ENCODE assay signal across 9 mouse cellular contexts in genomic region chr4:131486821-131487220, GRCm38 (mm10).
DNase-seq lines count a peak whose midpoint lies in the region; ATAC-seq and TF ChIP-seq lines count a peak whose summit lies in the region.
"Had no signal": no experiment of that assay in that cellular context is flagged by ENCODE, and none has a peak within 500 bp of the region (broad histone marks: within the 10 kb centered on the region; RNA-seq: fewer than 3 reads in every experiment).

No protein-coding gene starts in this region.

- H3K4me2 ChIP-seq in intestine, embryonic 16.5 days (ENCODE audit: low read depth, low read length), result no peak overlapping the region
- H3K4me2 ChIP-seq in midbrain, embryonic 15.5 days, result no peak overlapping the region
- H3K4me2 ChIP-seq: limb, embryonic 13.5 days had no signal

- TF ChIP-seq POLR2A in spleen, adult 2 months (IDR thresholded peaks at IDR 0.05; ENCODE audit: low read depth, low read length), result no peak

- H3K4me1 ChIP-seq in intestine, embryonic 16.5 days (ENCODE audit: control insufficient read depth, insufficient read depth, low read length), result peaks cover 11% of the 10 kb centered on the region
- peaks cover 50% of the 10 kb centered on the region for H3K4me1 ChIP-seq in midbrain, embryonic 15.5 days
- H3K4me1 ChIP-seq in spleen, adult 2 months (ENCODE audit: control insufficient read depth, insufficient read depth, insufficient read length), result no peaks in the 10 kb centered on the region

- TF ChIP-seq CTCF in gastrocnemius, adult 2 months (IDR thresholded peaks at IDR 0.05), result peak; percentile 98
- TF ChIP-seq CTCF in spleen, adult 2 months (IDR thresholded peaks at IDR 0.05; ENCODE audit: extremely low read depth, insufficient read depth, insufficient read length, insufficient replicate concordance), result peak; percentile 75; the same call in 1 of the 2 replicates

- no peaks in the 10 kb centered on the region for H3K27me3 ChIP-seq in intestine, embryonic 16.5 days (replicated peaks; ENCODE audit: control insufficient read depth, insufficient read depth, low read length)
- H3K27me3 ChIP-seq in midbrain, embryonic 15.5 days (replicated peaks), result no peaks in the 10 kb centered on the region
- H3K27me3 ChIP-seq in spleen, adult 2 months (ENCODE audit: control insufficient read depth, insufficient read depth, low read length), result no peaks in the 10 kb centered on the region

- H3K9me3 ChIP-seq in intestine, embryonic 16.5 days (ENCODE audit: control insufficient read depth, low read length), result no peaks in the 10 kb centered on the region
- no peaks in the 10 kb centered on the region for H3K9me3 ChIP-seq in midbrain, embryonic 15.5 days
- H3K9me3 ChIP-seq: limb, embryonic 13.5 days had no signal

- H3K4me3 ChIP-seq in gastrocnemius, adult 2 months, result no peak overlapping the region
- no peak overlapping the region for H3K4me3 ChIP-seq in intestine, embryonic 16.5 days (ENCODE audit: low read length)
- H3K4me3 ChIP-seq in midbrain, embryonic 15.5 days, result no peak overlapping the region
- no peak overlapping the region for H3K4me3 ChIP-seq in spleen, adult 2 months (ENCODE audit: extremely low read depth, insufficient read depth, insufficient read length)
- H3K4me3 ChIP-seq: limb, embryonic 13.5 days had no signal

- H3K9ac ChIP-seq in intestine, embryonic 16.5 days (ENCODE audit: low read depth, low read length), result no peak overlapping the region
- no peak overlapping the region for H3K9ac ChIP-seq in midbrain, embryonic 15.5 days
- H3K9ac ChIP-seq: limb, embryonic 13.5 days had no signal

- DNase-seq in ZHBTc4 (ENCODE audit: low read depth, low spot score), result peak; percentile 83
- peak; percentile 89 to 98 for DNase-seq in cerebellum, postnatal 14 days
- peak; percentile 84 for DNase-seq in gastrocnemius, adult 2 months
- peak; percentile 94 to 95 for DNase-seq in left cerebral cortex, postnatal 14 days (ENCODE audit: low spot score in 2 of 2)
- DNase-seq in spleen, adult 2 months (ENCODE audit: low read depth in 1 of 2, low spot score in 2 of 2), result peak in 1 of 2 experiments; percentile 20

- WGBS in intestine, embryonic 16.5 days, result 9% methylated on average over 4 of the region's 4 CpGs
- 13% methylated on average over 4 of the region's 4 CpGs for WGBS in midbrain, embryonic 15.5 days
- WGBS in spleen, adult 2 months, result 20% methylated on average over 4 of the region's 4 CpGs

- H3K36me3 ChIP-seq in intestine, embryonic 16.5 days (ENCODE audit: control insufficient read depth, insufficient read depth, low read length), result no peaks in the 10 kb centered on the region
- no peaks in the 10 kb centered on the region for H3K36me3 ChIP-seq in midbrain, embryonic 15.5 days (replicated peaks)
- H3K36me3 ChIP-seq in spleen, adult 2 months (ENCODE audit: control insufficient read depth, insufficient read depth, low read length), result no peaks in the 10 kb centered on the region
- H3K36me3 ChIP-seq: limb, embryonic 13.5 days had no signal

- intact Hi-C loops in gastrocnemius, adult 2 months (cut with DNase I), result loop anchor here (2.0 to 10.0 kb wide), 3 partner anchors 56 to 348 kb away; partner anchors contain the start of gene Ptpru
- intact Hi-C loops in left cerebral cortex, postnatal 14 days (cut with DNase I), result loop anchor here (2.0 to 5.0 kb wide), 5 partner anchors 55 to 525 kb away; partner anchors contain the start of gene Ptpru

- no peak overlapping the region for H3K27ac ChIP-seq in gastrocnemius, adult 2 months
- no peak overlapping the region for H3K27ac ChIP-seq in intestine, embryonic 16.5 days (ENCODE audit: low read length)
- no peak overlapping the region for H3K27ac ChIP-seq in midbrain, embryonic 15.5 days
- H3K27ac ChIP-seq in spleen, adult 2 months (ENCODE audit: insufficient read depth, low read length), result no peak overlapping the region
- H3K27ac ChIP-seq: limb, embryonic 13.5 days had no signal

- peak; percentile 58 for ATAC-seq in intestine, embryonic 16.5 days
- peak; percentile 25; the same call in 1 of the 2 replicates for ATAC-seq in midbrain, embryonic 15.5 days (replicated peaks)
- no peak for ATAC-seq in monocyte, adult 5-6 weeks (replicated peaks; ENCODE audit: insufficient number of reproducible peaks, low FRiP score, low TSS enrichment, poor library complexity, severe bottlenecking)
